Mouse (Mus musculus) common myeloid progenitor, adult 5-6 weeks (primary cell): ENCODE measurements at regions not wholly inside any gene's neighbourhood (a gene's known extent, or its start where the extent isn't known, plus 50 kb on each side); places are given as distances from the start of the nearest gene placed in this dataset.

Experiments used
- ATAC-seq: replicated peaks from 2 replicates; pipeline ENCODE4 v1.8.0; 2016; ENCODE audit warnings: low read depth, mild to moderate bottlenecking, moderate TSS enrichment, inconsistent platforms; ENCODE audit not compliant: poor library complexity, severe bottlenecking

DNA sequence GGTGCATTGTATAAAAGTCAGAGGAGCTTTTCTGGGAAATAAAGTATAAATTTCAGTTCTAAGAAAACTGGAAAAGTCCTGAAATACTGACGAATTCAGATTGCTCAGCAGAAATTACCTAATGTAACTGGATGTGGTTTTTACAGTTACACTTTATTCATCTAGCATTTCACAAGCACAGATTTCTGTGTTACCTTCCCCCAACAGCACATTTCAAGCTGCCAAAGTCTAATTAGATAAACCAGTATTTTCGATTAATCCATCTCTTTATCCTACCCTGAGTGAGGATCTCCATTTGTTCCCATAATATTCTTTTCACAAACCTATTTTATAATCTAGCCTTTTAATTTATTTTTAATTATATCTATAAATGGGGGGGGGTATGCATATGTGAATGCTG is 179.4 kb downstream of the Klf6 start:
- ATAC-seq = no peak

DNA sequence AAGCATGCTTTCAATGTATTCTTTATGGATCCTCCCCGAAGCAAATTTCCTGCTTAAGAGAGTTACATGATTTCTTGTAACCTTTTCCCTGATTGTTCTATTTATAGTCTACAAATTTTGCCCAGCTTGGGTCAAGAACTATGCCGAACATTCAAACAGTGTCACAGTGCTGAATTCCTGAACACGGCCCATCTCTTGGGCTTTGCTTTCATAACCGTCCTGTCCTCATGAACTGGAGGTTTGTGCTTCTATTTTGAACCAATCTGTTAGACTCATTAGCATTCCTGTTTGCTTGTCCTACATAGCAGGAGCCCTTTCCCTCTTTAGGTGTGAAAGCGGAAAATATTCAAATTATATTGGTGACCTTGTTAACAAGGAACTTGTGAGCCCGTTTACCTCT is 181.2 kb downstream of the Klf6 start:
- ATAC-seq = no peak

DNA sequence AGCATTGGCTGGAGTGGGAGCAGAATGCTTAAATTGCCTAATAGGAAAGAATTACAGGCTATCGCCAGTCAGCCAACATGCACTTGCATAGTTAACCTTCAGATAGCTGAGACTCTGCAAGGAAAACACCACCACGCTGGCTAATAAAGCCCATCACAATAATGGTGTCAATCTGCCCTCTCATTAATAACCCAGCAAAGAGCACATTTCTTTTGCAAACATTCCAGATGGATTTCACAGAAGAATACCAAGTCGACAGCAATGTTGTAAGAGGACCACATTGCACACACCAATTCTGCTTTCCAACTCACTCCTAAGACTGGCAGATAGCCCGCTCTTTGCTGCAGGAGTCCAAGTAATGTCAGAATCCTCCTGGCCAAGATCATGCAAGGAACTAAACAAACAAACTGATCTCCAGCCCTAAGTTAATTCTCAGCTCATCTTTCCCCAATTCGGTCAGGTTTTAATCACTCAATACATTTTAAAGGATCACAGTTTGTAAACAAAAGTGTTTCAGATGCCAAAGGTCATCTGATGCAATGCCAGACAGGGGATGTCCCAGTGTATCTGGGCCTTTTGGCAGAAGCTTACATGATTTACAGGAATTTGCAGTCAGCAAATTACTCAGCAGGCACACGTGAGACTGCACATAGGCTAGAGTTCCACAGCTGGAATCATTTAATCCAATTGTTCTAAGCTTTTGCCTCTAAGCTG is 198.4 kb downstream of the Klf6 start:
- ATAC-seq = no peak

DNA sequence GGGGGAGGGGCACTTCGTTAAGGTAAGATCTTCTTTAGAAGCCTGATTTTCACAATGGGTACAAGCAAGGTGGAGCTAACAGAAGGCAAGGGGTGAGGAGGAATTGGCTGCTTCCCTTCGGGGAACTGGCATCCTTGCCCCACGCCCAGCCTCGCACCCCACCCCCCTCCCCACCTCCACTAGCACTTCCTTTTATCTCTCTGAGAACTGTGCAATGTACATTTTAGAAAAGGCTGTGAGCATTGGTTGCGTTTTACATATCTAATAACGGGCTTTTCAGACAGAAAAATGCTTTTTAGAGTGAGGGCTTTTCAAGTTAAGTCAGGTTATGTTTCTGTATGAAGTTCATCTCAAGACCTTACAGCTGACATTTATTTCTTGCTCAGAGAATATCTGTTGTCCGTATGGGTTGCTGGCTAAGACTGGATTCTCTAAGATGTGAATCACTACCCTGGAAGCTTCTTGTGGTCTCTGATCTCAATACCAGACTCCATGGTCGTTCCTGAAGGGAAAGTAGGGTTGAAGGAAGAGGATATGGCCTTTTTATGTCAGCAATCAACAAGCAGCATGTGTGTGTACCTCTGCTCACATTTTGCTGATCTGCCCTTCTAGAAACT is 199.1 kb downstream of the Klf6 start:
- ATAC-seq = peak; percentile 62

DNA sequence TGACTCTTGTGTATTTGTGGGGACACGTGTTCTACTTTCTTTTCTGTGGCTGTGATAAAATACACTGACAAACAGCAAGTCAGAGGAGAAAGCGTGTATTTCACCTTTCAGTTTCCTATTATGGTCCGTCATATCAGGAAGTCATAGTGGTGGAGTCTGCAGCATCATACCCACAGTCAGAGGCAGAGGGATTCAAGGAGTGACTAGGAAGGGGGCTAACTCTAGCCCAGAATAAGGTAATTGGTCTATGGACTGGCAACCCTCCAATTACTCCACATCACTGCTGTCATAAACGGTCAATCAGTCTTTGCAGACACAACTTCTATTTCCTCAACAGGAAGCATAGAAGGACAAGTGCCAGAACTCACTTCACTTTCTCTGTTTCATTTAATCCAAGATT is 201.0 kb downstream of the Klf6 start:
- ATAC-seq = peak; percentile 81

DNA sequence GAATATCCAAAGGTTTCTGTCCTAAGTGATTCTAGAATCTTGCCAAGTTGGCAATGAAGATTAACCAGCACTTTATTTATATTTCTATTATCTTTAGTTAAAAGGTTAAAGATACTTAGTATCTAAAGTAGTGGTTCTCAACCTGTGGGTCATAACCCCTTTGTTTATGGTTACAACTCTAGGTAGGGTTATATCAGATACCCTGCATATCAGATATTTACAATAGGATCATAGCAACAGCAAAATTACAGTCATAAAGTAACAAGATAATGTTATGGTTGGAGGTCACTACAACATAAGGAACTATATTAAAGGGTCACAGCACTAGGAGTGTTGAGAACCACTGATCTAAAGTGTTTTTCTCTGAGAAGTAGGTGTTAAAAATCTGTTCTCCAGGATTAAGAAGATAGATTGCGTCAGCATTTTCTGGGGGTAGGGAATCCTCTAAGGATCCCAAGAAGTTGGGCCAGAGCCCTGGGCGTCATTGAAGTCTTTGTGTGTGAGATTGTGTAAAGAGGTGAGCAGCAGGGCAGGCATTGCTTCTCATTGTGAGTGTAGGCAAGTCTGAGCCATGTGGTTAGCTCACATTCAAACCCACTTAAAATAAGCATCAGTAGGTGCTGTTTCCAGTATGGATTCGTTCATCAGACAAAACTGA is 201.6 kb downstream of the Klf6 start:
- ATAC-seq = no peak

DNA sequence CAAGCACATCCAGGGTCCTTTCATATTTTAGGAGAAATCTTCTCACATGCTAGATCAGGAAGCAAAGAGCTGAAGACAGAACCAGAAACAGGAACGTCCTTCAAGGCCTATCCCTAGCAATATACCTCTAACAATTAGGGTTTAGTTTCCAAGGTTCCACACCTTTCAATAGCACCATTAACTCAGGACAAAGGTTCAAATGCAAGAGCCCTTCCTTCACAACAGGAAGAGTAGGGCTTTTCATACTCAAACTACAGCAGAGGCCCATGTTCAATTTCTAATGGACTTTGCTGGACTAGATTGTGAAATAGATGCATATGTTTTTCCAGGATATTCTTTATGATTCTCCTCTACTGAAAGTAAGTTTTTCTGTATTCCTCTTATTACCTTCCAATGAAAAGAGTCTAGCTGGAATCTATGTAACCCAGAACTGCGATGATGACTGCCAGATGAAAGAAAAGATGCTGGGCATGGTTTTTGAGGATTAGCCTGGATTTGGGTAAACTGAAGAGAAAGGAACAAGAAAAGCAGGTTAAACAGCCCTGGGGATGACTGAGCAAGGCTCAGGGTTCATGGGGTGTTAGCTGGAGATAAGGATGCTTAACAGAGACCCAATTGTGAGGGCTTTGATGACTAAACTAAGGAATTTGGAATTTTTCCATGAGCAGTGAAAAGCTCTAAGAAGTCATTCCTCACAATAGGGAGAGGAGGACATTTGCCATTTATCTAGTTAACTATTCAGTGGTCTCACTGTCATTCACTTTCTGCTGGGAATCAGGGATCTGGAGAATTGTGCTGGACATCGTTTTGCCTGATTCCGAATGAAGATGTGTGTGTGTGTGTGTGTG is 215.9 kb downstream of the Klf6 start:
- ATAC-seq = no peak

DNA sequence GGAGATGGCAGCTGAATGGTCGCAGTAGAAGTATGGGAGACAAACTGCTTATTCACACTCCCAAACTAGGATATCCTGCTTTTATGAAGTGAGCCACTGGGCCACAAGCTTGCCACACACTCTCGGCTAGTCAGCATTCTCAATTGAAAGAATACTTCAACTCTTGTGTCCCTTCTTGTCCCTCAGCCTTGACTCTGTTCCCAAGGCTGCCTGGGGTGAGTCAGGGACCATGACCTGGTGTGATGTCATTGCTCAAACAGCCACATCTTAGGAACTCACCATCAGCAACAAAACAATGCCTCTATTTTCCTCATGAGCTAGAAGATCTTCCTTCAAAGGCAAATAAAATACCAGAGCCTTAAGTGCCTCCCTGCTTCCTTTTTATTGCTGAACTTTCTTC is 224.6 kb downstream of the Klf6 start:
- no peak for ATAC-seq

DNA sequence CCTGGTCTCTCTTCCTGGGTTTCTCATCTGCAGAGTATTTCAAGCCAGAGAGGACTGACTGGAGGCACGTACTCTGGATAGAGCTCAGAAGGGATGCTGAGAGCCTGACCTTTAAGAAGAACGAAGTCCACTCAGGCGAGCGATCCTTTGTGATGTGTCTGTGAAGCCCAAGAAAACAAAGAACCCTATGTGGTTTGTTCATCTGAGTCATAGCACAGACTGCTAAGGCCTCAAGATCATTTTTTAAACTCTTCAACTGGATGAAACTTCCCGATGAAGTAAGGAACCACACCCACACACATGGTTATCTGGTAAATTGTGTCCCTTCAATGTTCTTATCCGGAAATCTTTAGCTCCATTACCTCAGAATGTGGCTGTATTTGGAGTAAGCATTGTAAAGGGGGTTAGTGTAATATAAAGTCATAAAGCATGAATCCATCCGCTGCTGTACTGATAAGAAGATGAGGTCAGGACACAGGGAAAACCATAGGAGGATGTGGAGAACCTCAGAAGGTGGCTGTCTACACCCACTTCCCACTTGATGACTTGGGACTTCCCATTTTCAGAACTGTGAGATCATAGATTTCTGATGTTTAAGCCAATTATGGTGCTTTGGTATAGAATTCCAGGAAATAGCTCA is 247.9 kb downstream of the Klf6 start:
- peak; percentile 96 for ATAC-seq

DNA sequence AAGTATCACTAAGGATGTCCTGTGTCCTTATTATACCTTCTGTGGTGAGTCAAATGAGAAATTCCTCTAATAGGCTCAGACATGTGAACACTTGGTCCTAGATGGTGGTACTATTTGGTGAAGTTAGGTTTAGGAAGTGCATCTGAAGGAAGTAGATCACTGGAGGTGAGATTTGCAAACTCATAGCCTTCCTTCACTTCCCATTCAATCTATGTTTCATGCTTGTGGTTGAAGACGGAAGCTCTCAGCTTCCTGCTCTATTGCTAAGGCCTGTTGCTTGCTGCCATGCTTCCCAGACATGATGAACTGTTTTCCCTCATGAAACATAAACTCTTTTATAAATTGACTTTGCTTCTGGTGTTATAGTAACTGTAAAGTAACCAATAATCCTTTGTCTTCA is 258.4 kb downstream of the Klf6 start:
- ATAC-seq = peak; percentile 96

DNA sequence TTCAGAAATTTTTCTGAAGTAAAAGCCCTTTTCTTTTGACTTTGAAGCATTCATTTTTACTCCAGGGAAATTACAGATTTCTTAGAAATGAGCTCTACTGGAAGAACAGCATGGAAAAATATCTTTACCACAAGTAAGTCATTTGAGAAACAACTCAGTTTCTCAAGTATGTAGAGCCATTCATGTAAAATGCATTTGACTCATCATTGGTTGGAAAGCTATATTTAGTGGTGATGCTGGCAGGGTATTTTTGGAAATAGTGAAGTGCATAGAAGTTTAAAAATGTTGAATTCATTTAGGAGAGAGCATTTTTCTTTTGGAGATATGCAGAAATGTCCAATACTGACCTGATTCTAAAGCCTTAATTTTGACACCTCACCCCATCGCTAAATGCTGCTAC is 266.0 kb downstream of the Klf6 start:
- no peak for ATAC-seq

DNA sequence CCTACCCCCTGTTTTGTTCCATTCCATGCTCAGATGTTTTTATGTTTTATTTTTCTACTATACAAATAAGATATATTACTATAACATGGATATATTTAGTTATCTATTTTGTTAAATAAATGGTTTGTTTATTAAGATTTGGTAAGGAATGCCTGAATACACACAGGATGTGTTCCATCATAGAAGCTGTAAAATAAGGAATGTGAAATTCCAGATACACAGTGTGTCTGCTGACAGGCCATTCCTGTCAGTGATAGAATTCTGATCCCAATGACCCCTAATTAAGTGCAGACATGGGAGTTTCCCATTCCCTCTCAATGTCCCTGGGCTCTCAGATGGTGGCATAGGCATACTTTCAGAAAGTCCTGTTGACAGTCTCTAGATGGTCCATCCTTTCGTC is 267.6 kb downstream of the Klf6 start:
- no peak for ATAC-seq

DNA sequence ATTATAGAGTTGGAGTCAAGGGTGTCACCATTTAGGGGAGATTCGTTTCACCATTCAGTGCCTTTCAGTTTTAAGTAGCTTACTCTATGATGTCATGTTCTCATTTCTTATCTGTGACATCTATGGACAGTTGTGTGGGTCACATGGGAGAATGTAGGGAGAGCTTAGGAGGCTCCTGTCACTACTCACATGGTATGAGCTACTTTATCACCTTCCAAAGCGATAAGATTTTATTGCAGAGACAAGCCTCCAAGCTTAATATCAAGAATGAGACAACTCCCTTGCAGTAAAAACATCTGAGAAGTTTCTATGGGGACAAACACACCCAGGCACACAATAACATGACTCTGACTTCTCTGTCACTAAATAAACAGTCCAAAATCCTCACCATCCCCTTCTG is 270.1 kb downstream of the Klf6 start:
- no peak for ATAC-seq

DNA sequence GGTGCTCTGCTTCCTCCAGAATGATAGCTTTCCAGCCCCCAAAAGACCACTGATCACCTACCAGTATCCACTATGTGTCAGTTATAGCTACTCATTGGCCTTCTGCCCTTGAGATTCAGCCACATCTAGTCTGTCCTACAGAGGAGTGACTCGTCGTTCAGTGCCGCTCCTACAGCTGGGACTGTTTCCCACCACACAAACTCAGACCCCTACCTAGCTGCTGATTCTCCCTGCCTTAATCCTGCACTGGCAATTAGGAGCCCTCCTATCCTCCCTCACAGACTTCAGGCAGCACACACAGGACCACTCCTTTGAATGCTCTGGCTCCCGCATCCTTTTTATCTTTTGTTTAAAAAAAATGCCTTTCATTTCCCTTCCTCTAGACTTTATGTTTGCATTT is 275.9 kb downstream of the Klf6 start:
- ATAC-seq = no peak

DNA sequence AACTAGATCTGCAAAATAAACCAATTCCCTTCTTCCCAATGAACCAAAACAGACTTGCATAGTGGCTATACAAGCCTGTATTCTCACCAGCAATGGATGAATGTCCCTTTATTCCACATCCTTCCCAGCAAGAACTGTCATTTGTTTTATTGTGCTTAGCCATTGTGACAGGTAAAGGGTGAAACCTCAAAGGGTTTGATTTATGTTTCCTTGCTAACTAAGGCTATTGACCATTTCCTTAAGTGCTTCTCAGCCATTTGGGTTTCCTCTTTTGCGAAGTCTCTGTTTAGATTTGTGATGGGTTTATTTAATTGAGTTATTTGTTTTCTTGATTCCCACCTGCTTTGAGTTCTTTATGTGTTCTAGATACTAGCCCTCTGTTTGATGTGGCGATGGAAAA is 281.5 kb downstream of the Klf6 start:
- ATAC-seq = no peak

DNA sequence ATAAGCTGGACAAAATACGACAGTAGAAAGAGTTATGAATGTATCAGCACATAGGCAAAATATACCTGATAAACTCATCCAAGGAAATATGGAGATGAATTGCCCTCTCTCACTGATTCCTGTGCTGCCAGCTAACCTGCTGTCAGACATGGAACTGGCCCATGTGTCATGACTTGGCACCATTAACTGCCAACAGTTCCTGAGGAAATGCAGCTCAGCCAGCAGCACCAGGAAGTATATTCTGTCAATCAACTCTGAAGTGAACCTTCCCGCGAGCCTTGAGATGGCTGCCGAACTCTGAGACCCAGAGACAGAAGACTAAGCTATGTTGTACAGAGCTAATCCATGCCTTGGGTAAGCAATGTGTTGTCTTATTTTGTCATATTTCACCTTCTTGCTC is 292.4 kb downstream of the Klf6 start:
- peak; percentile 91 for ATAC-seq

DNA sequence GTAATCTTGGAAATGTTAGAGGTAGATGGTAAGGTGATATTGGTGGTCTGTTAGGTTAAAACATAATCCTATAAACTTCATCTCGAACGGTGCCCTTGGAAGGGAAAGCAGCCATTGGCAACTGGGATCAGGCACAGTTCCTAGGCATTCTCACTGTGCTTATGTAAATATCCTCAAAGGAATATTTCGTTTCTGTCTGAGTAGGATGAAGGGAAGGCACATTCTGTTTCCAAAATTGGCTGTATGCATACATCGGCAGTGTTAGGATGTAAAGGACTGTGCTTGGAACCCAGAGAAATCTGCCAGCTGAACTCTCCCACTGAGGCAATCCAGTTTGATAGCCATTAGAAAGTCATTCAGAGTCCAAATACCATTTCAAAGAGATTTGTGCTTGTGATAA is 294.9 kb downstream of the Klf6 start:
- ATAC-seq = no peak

DNA sequence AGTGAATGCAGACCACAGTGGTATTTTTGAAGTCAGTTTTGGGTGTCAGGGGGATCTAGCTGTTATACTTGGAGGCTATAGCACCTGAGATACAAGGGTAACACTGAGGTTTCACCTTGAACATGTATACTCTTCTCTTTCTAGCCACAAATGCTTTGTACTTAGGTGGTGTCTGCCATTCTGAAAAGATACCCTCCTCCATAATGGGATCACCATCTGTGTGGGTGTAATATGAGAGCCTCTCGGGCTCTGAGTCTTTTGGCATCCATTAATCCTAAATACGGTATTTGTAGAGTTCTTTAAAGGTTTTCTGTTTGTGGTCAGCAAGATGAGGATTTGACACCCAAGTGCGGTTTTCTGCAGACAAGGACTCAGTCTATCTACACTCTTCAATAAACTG is 295.7 kb downstream of the Klf6 start:
- ATAC-seq = no peak

DNA sequence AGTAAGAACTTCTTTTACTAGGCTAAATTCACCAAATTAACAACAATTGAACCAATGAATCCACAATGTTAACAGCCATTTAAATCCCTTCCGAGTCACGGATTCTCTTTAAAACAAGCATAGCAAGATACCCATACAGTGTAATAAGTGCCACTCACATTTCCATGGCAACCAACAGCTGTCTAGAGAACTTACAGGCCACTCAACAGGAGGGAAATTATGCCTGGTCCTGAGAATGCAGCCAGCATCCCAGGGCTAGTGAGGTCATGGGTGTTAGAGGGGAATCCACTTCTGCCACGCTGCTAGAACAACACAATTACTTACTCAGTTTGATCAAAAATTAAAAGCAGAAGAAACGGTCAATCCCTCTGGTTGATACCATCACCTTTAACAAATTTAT is 296.7 kb downstream of the Klf6 start:
- ATAC-seq = no peak

DNA sequence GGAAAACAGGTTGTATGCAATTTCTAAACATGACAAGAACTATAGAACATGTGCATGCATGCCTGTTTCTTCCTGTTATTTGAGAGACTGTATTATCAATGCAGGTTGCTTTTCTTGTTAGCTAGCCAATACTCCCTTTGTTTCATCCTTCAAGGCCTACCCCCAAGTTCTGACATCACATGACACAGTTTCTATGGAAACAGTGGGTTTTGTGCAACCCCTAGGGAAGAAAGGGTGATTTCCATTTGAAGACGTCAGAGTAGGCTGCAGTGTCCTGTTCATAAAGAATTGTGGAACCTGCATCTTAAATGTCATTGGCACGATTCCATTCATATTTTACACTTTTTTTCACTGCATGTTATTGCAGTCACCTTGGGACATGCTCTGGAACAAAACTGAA is 298.1 kb downstream of the Klf6 start:
- no peak for ATAC-seq
